Mouse (Mus musculus) CD4-positive, CD25-positive, alpha-beta regulatory T cell (primary cell): ENCODE data around the gene Lgals4. TPM values are rescaled to one million over a fixed set of nuclear protein-coding genes. Genes with fewer than 3 reads are reported as not detected.

Experiments used
- polyA plus RNA-seq: library from polyadenylated mRNA; unstranded; fragments of 100-300 nt; shearing (Covaris generic); gene quantifications from one replicate; pipeline ENCODE4 v1.2.1, GENCODE M21; 2017

The Lgals4 gene
- 22.8 TPM for polyA plus RNA-seq

DNA sequence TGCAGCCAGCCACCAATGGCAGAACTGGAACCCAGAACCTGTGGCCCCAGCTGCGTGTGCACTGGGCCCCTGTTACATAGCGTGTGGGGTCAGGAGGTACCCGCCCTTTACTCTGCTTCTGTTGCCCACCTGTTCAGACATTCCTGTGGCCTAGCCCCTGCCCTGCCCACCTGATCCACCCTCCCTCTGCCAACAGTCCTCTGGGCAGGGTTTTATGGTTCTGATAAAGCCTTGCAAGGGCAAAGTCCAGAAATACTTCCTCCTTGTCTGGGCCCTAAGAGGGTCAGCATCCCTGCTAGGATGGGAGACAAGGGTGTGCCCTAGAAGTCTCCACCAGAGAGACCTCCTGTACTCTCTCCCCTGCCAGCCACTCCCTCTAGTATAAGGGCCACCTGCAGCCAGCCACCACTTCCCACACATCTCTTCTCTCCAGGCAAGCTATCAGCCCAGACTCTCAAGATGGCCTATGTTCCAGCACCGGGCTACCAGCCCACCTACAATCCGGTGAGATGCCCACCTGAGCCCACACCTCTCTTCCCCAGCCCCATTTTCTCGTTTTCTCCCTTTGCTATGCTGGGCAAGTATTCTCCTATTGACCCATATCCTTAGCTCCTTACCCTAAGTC is at the start of gene Lgals4:
Gene Lgals4 (plus strand): TSS at position 132 of the 625 bp plus-strand sequence.

DNA sequence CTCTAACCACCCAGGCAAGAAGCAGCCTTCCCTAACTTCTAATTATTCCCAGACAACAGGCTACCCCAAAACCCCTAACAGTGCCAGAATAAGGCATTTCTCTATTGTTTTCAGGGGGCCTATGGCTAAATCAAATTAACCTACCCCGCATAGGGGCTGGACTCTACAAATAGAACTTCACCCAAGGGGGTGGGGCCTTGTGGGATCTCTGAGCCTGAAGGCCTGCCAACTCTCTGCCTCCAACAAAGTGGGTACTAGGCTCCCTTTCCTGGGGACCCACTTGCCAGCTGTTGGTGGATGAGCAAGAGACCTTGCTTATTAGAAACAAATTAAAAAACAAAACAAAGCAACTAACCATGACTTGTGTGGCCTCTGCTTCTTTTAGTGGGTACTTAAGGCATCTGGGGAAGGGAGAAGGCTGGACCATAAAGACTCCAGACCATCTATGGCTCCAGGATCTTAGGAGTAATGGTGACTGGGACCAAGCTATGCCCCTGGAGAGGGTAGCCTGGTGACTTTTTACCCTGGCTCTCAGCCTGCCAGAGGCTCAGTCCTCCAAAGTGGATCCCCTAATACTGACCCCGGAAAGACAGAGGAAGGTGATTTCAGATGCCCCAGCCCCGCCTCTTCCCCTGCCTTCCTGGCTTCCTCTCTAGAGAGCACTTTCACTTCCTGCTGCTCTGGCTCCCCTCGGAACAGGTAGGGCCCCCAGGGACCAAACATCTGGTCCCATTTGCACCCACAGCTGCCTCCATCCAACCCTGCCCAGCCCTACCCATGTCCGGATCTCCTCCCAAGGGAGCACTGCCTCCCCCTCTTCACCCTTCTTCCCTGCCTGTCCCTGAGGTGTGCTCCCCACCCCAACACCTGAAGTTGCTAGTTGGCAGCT is 45.1 kb upstream of the Lgals4 start, which contains the start of gene Rinl:
Gene Rinl (plus strand): TSS at position 663 of the 889 bp plus-strand sequence.

DNA sequence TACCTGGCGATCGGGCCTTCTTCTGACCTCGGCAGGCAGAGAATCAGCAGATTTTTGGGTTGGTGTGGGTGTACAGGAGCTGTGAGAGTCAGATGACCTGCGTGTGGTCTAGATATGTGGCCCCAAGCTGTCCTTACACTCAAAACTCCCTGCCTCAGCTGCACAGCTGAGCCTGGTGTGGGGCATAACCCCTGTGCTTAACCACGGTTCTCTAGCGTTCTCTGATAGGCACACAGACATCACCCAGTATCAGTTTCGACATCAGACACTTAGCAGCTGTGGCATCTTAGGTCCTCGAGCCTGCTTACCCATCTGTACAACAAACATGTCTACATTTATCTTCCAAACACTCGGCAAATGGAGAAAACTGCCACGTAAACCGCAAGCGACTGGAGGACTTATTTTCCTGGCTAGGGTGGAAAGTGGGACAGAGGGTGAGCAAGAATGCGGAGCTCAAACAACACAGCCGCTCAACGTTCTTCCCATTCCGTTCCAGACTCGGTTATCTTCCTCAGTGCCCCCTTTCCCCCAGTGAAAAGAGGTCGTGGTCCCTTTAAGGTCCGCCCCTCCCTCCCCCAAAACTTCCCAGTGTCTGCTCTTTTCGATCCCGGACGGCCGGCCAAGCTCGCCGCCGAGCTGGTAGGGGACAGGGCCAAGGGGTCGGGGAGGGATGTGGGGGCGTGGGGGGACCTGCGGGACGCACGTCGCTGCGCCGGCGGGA is 25.3 kb upstream of the Lgals4 start, which contains the start of gene Hnrnpl:
Gene Hnrnpl (plus strand): TSS at position 321 of the 721 bp plus-strand sequence.

DNA sequence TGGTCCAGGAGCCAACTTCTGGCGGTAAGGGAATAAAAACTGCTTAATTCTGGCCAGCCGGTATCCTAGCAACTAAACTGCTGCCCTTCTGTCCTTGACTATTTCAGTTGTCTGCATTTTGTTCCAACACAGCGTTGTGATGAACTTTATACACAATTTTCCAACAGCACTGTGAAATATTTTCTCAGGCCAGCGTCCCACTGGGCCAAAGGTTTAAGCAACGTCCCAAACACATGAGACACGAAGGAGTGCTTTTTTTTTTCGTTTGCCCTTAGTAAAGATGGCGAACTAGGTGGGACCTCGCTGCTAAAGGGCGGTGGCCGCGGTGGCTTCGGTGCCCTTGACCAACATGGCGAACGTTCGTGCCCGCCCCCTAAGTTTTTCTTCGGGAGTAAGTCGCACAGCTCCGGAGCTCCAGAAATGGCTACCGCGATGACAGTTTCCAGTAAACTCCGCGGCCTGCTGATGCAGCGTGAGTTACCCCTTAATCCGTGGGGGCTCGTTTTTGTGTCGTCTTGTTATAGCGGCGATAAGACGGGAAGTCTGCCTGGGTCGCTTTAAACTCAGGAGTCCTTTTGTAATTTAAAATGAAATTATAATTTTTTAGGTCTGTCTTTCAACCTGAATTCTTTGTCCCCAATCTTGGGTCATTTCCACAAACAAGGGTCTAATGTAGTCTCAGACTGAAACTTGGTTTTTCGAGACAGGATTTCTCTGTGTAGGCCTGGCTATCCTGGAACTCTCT is 8.5 kb upstream of the Lgals4 start, which contains the start of gene Ech1:
Gene Ech1 (plus strand): TSS at position 277 of the 745 bp plus-strand sequence.

DNA sequence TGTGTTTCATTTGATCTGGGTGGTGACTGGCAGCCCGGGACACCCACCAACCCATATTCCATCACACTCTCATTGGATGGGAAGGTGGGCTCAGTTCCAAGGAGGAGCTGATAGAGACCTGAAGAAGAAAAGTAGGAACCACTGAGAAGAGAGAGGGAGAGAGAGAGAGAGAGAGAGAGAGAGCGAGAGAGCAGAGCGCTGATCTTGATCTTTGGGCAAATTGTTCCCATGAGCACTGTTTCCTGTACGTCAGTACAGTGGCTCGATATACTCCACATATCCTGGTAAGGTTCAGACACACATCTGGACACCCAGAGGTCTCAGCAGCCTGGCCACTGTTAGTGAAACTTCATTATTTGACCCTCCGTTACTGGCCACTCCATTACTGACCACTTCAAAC is 29.9 kb downstream of the Lgals4 start, which contains the start of gene Lgals7:
Gene Lgals7 (plus strand): TSS at position 314 of the 400 bp plus-strand sequence.

DNA sequence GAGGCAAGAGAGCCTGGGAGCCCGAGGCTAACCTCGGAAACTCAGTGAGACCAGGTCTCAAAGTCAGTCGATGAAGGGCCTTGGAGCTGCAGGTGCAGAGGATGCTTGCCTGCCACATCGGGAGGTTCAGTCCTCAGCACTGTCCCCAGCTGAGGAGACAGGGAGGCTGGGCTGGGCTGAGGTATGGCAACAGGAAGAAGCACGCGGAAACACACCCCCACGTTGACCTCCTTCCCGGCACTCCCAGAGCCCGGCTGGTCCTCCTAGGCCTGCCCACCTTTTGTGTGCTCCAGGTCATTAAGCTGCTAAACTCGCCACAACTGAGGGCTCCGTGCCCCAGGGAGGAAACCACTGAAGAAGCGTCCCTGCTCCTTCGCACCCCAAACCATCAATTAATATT is 47.5 kb downstream of the Lgals4 start, which contains the start of gene Capn12:
Gene Capn12 (plus strand): TSS at position 224 of the 400 bp plus-strand sequence.

Other genes starting within 250 kb of the Lgals4 start
- 30.0 TPM for gene Samd4b, start 235.7 kb upstream of the Lgals4 start, polyA plus RNA-seq
- 7.7 TPM for gene Pak4, start 235.7 kb upstream of the Lgals4 start, polyA plus RNA-seq
- not detected for gene Acp7, start 202.5 kb upstream of the Lgals4 start, polyA plus RNA-seq
- 3.5 TPM for gene Fbxo27, start 141.0 kb upstream of the Lgals4 start, polyA plus RNA-seq
- 22.9 TPM for gene Fbxo17, start 117.0 kb upstream of the Lgals4 start, polyA plus RNA-seq
- 93.4 TPM for gene Mrps12, start 92.0 kb upstream of the Lgals4 start, polyA plus RNA-seq
- gene Sars2, start 91.9 kb upstream of the Lgals4 start, polyA plus RNA-seq: 20.1 TPM
- gene Ccer2, start 77.7 kb upstream of the Lgals4 start, polyA plus RNA-seq: not detected
- 83.6 TPM for gene Sirt2, start 67.1 kb upstream of the Lgals4 start, polyA plus RNA-seq
- gene Nfkbib, start 66.3 kb upstream of the Lgals4 start, polyA plus RNA-seq: 96.6 TPM
- 275 TPM for gene Rinl, start 44.9 kb upstream of the Lgals4 start, polyA plus RNA-seq
- gene Hnrnpl, start 25.3 kb upstream of the Lgals4 start, polyA plus RNA-seq: 300 TPM
- gene Ech1, start 8.6 kb upstream of the Lgals4 start, polyA plus RNA-seq: 196 TPM
- gene Lgals7, start 30.0 kb downstream of the Lgals4 start, polyA plus RNA-seq: 1.3 TPM
- gene Capn12, start 47.6 kb downstream of the Lgals4 start, polyA plus RNA-seq: 0.25 TPM
- 301 TPM for gene Actn4, start 128.5 kb downstream of the Lgals4 start, polyA plus RNA-seq
- gene Eif3k, start 148.0 kb downstream of the Lgals4 start, polyA plus RNA-seq: 330 TPM
- gene Map4k1, start 148.2 kb downstream of the Lgals4 start, polyA plus RNA-seq: 167 TPM